Mouse (Mus musculus) mesoderm, embryonic 11.5 days (tissue): ENCODE measurements around the gene Capza3.

Experiments
- DNase-seq: peaks from one replicate; pipeline ENCODE4 v3.0.0-alpha.2; 2012; ENCODE audit warnings: low read depth, low spot score

The Capza3 gene

GRCm38 (mm10) chr6:140040952-140041351 lies at the start of gene Capza3:
Gene Capza3, plus strand, starts transcription at chr6:140041252.
- no peak for DNase-seq

- DNase-seq = no peak
Measured at GRCm38 (mm10) chr6:140005181-140005580, 35.9 kb upstream of the Capza3 start.

- no peak for DNase-seq
Measured at GRCm38 (mm10) chr6:140024404-140024803, 16.6 kb upstream of the Capza3 start.

GRCm38 (mm10) chr6:140041357-140041756 lies 305 bp downstream of the Capza3 start, which contains the start of gene Plcz1:
Gene Plcz1, minus strand, starts transcription at chr6:140041457.
- DNase-seq = no peak

- no peak for DNase-seq
Measured at GRCm38 (mm10) chr6:140051476-140051875, 10.4 kb downstream of the Capza3 start.

- no peak for DNase-seq
Measured at GRCm38 (mm10) chr6:140054271-140054928, 13.3 kb downstream of the Capza3 start.

- DNase-seq = no peak
Measured at GRCm38 (mm10) chr6:140069177-140069576, 28.1 kb downstream of the Capza3 start.

GRCm38 (mm10) chr6:140080933-140081332 lies 39.9 kb downstream of the Capza3 start:
- DNase-seq = no peak

- no peak for DNase-seq
Measured at GRCm38 (mm10) chr6:140081739-140082138, 40.7 kb downstream of the Capza3 start.

- DNase-seq = no peak
Measured at GRCm38 (mm10) chr6:140089855-140090254, 48.8 kb downstream of the Capza3 start.
